Mouse (Mus musculus): ENCODE results near the gene Ubc.

DNA sequence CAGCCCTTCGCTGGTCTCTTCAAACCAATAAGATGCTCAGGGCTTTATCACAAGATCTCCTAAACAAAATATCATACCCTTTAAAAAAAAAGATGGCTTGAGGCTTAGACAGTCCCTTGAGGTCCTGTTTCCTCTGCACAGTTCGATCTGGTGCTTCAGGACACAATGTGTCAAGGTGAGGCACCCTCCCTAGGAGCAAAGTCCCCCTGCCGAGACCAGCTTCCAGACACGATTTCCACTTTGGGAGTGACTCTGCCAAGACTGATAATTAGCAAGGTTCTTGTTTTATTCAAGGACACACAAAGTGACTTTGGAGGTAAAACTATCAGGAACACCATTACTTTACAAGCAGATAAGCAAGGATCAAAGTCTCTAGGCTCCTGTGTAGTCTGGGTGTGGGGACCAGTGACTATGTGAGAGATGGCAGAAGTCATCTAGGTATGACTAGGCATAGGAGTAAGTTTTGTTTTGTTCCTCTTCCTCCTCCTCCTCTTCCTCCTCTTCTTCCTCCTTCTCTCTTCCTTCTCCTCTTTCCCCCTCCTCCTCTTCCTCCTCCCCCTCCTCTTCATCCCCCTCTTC lies 25.1 kb downstream of the Ubc start:
- no peak for TF ChIP-seq CTCF (IDR thresholded peaks at IDR 0.05; ENCODE audit: low read depth, low read length)
- no peak for TF ChIP-seq POLR2A (IDR thresholded peaks at IDR 0.05; ENCODE audit: extremely low read depth, insufficient read depth, low read length)

All from liver, adult 2 months (tissue).